Mouse (Mus musculus) urinary bladder, postnatal 4 days (tissue): ENCODE measurements around the gene Arid1b.
"Not testable (repeated sequence)": the region's sequence is repeated elsewhere in the genome, so short reads cannot be mapped to it uniquely, and the experiment has no call there.

Experiments used
- DNase-seq, 2 experiments: peaks; one replicate each; pipeline ENCODE4 v3.0.0; 2021 to 2022; ENCODE audit warnings: low spot score in 2 of 2

Arid1b gene

GRCm38 (mm10) chr17:5085942-5086341 is 91.8 kb downstream of the Arid1b start:
- DNase-seq, result no peak

- not testable (repeated sequence) for DNase-seq
Observed at GRCm38 (mm10) chr17:5088241-5088640, 94.1 kb downstream of the Arid1b start.

GRCm38 (mm10) chr17:5088822-5089221 is 94.7 kb downstream of the Arid1b start:
- DNase-seq, result no peak

GRCm38 (mm10) chr17:5089541-5089940 is 95.4 kb downstream of the Arid1b start:
- DNase-seq, result no peak

GRCm38 (mm10) chr17:5091490-5091889 is 97.4 kb downstream of the Arid1b start:
- no peak for DNase-seq

- DNase-seq, result no peak
Observed at GRCm38 (mm10) chr17:5091934-5092333, 97.8 kb downstream of the Arid1b start.

GRCm38 (mm10) chr17:5093343-5093742 is 99.2 kb downstream of the Arid1b start:
- not testable (repeated sequence) for DNase-seq

- DNase-seq, result no peak
Observed at GRCm38 (mm10) chr17:5094636-5095035, 100.5 kb downstream of the Arid1b start.

GRCm38 (mm10) chr17:5095741-5096140 is 101.6 kb downstream of the Arid1b start:
- no peak for DNase-seq

GRCm38 (mm10) chr17:5097046-5097445 is 102.9 kb downstream of the Arid1b start:
- no peak for DNase-seq

- DNase-seq, result no peak
Observed at GRCm38 (mm10) chr17:5097545-5098475, 103.7 kb downstream of the Arid1b start.

GRCm38 (mm10) chr17:5098727-5099126 is 104.6 kb downstream of the Arid1b start:
- DNase-seq, result no peak

GRCm38 (mm10) chr17:5099238-5099637 is 105.1 kb downstream of the Arid1b start:
- DNase-seq, result no peak

- no peak for DNase-seq
Observed at GRCm38 (mm10) chr17:5101157-5101556, 107.0 kb downstream of the Arid1b start.

- DNase-seq, result no peak
Observed at GRCm38 (mm10) chr17:5101887-5102286, 107.8 kb downstream of the Arid1b start.

GRCm38 (mm10) chr17:5105746-5106145 is 111.6 kb downstream of the Arid1b start:
- DNase-seq, result no peak

GRCm38 (mm10) chr17:5106263-5107195 is 112.4 kb downstream of the Arid1b start:
- DNase-seq, result no peak

GRCm38 (mm10) chr17:5107501-5107900 is 113.4 kb downstream of the Arid1b start:
- no peak for DNase-seq

- DNase-seq, result no peak
Observed at GRCm38 (mm10) chr17:5108022-5108421, 113.9 kb downstream of the Arid1b start.

- no peak for DNase-seq
Observed at GRCm38 (mm10) chr17:5108546-5109142, 114.5 kb downstream of the Arid1b start.

GRCm38 (mm10) chr17:5109343-5109742 is 115.2 kb downstream of the Arid1b start:
- no peak for DNase-seq

- no peak for DNase-seq
Observed at GRCm38 (mm10) chr17:5110159-5110558, 116.0 kb downstream of the Arid1b start.
